Mouse (Mus musculus) thymus, postnatal 0 days (tissue): ENCODE measurements around the gene Abcb9. TPM values are rescaled to one million over a fixed set of nuclear protein-coding genes. Genes with fewer than 3 reads are reported as not detected.

Experiments used
- DNase-seq: peaks from one replicate; pipeline ENCODE4 v3.0.0-alpha.2; 2015; ENCODE audit warnings: low spot score
- polyA plus RNA-seq: library from polyadenylated mRNA; unstranded; fragments of >200 nt; fragmentation: Nextera tagmentation; extraction: Ambion mirVana; gene quantifications from 2 replicates; pipeline ENCODE4 v1.2.1, GENCODE M21; 2015

Abcb9 gene
- polyA plus RNA-seq, 1 experiment from 2014 or later = 38.3 TPM

GRCm38 (mm10) chr5:124014791-124015251 is 80.8 kb downstream of the Abcb9 start:
- DNase-seq = no peak

DNA sequence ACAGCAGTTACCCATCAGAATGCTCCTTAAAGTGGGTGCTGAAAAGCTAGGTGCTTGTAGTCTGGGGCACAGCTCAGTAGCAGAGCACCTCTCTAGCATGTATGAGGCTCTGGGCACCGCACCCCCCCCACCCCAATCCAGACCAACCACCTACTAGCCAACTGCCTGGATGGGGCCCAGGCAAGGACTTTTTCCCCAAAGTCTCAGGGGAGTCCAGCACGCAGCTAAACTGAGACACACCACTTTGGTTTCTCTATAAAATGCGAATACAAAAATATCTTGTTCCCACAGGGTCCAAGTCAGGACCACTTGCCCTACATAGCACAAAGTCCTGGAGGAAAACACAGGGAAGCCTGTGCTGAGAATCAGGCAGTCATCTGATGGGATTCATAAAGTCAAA is 81.4 kb downstream of the Abcb9 start:
- DNase-seq = no peak

DNA sequence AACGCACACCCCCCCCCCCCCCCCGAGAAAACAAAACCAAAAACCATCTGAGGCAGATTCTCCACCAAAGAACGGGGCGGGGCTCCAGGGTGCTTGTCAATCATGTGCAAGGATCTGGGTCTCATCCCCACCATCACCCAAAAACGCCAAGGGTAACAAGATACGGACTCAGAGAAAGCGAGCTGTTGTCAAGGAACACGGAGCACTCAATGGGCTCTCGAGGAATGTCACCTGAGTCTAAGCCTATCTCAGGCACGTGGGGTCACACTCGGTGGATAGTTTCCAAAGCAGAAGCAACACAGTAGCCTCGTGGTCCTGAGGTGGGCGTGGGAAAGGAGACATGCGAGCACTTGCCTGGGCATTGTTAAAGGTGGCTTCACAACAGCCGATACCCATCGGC is 81.9 kb downstream of the Abcb9 start:
- no peak for DNase-seq

- no peak for DNase-seq
Measured at GRCm38 (mm10) chr5:124012885-124013284, 82.7 kb downstream of the Abcb9 start.

DNA sequence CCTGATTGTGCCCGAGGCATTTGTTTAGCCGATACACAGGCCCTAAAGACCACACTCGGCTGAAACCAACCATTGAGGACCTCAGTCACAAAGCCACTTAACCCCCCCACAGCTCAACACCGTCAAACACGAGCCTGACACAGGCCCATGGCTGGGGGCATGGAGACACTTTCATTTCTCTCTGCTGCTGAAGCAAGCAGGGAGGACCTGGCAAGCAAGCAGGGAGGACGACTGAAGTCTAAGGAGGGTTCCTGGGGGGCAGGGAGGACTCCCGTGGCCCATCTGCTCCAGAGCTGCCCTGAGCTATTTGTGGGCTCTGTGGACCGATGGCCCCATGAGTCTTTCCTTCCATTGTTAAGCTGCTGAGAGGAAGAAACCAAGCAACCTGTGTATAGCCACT is 83.7 kb downstream of the Abcb9 start:
- DNase-seq = no peak

Other genes starting within 250 kb of the Abcb9 start
- gene Hcar2, start 230.3 kb downstream of the Abcb9 start, polyA plus RNA-seq = 0.45 and 1.0 TPM in 2 replicates
- gene Hcar1, start 215.8 kb downstream of the Abcb9 start, polyA plus RNA-seq = 0.27 and 0.38 TPM in 2 replicates
- gene Denr, start 188.6 kb downstream of the Abcb9 start, polyA plus RNA-seq = 141 and 142 TPM in 2 replicates
- 1.0 and 1.5 TPM in 2 replicates for gene Gm43518, start 168.4 kb downstream of the Abcb9 start, polyA plus RNA-seq
- gene Ccdc62, start 165.1 kb downstream of the Abcb9 start, polyA plus RNA-seq = 7.3 and 8.0 TPM in 2 replicates
- 9.8 and 11.0 TPM in 2 replicates for gene Hip1r, start 122.2 kb downstream of the Abcb9 start, polyA plus RNA-seq
- 32.4 and 32.8 TPM in 2 replicates for gene Vps37b, start 63.5 kb downstream of the Abcb9 start, polyA plus RNA-seq
- 35.6 and 41.8 TPM in 2 replicates for gene Ogfod2, start 16.5 kb upstream of the Abcb9 start, polyA plus RNA-seq
- 132 and 146 TPM in 2 replicates for gene Arl6ip4, start 20.3 kb upstream of the Abcb9 start, polyA plus RNA-seq
- gene Pitpnm2, start 154.0 kb upstream of the Abcb9 start, polyA plus RNA-seq = 22.6 and 33.9 TPM in 2 replicates
- 16.7 and 21.2 TPM in 2 replicates for gene Mphosph9, start 232.2 kb upstream of the Abcb9 start, polyA plus RNA-seq
- 11.0 and 11.9 TPM in 2 replicates for gene 2810006K23Rik, start 232.3 kb upstream of the Abcb9 start, polyA plus RNA-seq